Mouse (Mus musculus): ENCODE results near the gene Kcmf1. TPM values are rescaled to one million over a fixed set of nuclear protein-coding genes. Genes with fewer than 3 reads are reported as not detected.

The Kcmf1 gene
- polyA plus RNA-seq, 1 experiment = 254 TPM

DNA sequence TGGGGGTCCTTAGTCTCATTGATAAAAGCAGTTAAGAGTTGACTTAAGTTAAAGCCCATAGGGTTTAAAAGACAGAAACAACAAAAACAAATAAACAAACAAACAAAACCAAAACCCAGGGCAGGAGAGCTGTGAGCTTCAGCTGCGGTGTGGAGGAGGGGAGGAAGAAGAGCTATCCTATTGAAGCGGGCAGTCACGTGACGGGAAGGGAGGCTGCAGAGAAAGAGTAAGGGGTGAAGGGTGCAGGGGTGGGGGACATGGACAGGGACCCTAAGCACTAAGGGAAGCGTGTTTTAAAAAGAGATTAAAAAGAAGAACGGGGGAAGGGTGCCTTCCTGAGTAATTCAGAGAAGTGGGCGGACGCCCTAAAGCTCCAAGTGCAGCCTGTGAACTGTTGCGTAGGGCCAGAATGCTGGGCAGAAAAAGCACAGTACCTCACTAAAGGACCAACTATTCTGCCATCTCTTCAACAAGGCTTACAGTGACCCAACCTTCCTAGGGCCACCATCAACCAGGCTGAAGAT lies 18.8 kb upstream of the Kcmf1 start:
- Histone ChIP-seq H3K27me3 (ENCODE audit: control insufficient read depth, insufficient read depth, low read length) (no peaks in the 10 kb centered on the region), H3K36me3 (ENCODE audit: control insufficient read depth, insufficient read depth, low read length) (no peaks in the 10 kb centered on the region), H3K4me3 (ENCODE audit: low read depth, low read length) (no peak overlapping the region), H3K27ac (ENCODE audit: insufficient read depth, low read depth, low read length) (no peak overlapping the region), H3K4me1 (ENCODE audit: control insufficient read depth, insufficient read depth, insufficient read length, low read length) (no peaks in the 10 kb centered on the region)
- WGBS = 79% methylated on average over 9 of the region's 9 CpGs
- TF ChIP-seq POLR2A (IDR thresholded peaks at IDR 0.05; ENCODE audit: low read depth, low read length) = no peak
- TF ChIP-seq CTCF (IDR thresholded peaks at IDR 0.05; ENCODE audit: extremely low read depth, insufficient read length, insufficient replicate concordance, low read depth, low read length) = no peak

DNA sequence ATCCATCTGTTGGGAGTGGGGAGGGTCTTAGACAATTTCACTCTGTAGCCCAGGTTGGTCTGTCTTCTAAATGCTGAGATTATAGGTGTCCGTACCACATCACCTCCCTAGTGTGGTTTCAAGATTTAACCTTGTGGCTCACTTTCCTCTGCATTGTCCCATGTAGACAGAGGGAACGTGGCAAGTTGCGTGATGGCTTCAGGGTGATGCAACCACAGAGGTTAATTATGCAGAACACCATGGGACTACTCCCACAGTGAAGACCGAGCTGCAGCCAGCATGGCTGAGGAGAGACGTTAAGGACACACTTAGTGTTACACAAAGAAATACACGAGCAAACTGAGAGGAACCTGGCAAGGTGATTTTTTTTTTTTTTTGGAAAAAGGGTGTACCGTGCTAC lies 16.6 kb upstream of the Kcmf1 start:
- Histone ChIP-seq H3K4me3 (ENCODE audit: low read depth, low read length) (no peak overlapping the region), H3K27me3 (ENCODE audit: control insufficient read depth, insufficient read depth, low read length) (no peaks in the 10 kb centered on the region), H3K4me1 (ENCODE audit: control insufficient read depth, insufficient read depth, insufficient read length, low read length) (no peaks in the 10 kb centered on the region), H3K27ac (ENCODE audit: insufficient read depth, low read depth, low read length) (no peak overlapping the region), H3K36me3 (ENCODE audit: control insufficient read depth, insufficient read depth, low read length) (no peaks in the 10 kb centered on the region)
- TF ChIP-seq CTCF (IDR thresholded peaks at IDR 0.05; ENCODE audit: extremely low read depth, insufficient read length, insufficient replicate concordance, low read depth, low read length) (no peak), POLR2A (IDR thresholded peaks at IDR 0.05; ENCODE audit: low read depth, low read length) (no peak)
- WGBS = 84% methylated on average over 7 of the region's 7 CpGs

DNA sequence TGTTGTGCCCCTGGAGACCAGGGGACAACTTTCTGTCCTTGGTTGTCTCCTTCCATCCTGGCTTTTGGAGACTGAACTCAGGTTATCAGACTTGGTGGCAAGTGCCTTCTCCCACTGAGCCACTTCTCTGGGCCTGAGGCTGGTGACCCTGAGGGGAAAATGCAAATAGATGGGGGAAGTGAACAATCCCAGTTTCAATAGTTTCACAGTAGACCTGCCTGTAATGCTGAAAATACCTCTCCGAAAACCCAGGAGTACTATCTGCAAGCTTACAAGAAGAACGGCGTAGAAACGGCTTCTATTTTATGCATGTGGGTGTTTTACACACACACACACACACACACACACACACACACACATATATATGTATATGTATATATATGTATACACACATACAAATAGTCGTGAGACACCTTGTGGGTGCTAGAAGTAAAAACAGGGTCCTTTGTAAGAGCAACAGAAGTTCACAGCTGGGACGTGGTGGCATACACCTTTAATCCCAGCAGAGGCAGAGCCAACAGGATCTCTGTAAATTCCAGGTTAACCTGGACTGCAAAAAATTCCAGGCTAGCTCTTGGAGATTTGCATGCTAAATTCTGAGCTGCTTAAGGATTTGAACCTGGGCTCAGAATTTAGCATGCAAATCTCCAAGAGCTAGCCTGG lies 14.4 kb upstream of the Kcmf1 start:
- Histone ChIP-seq H3K4me3 (ENCODE audit: low read depth, low read length) (no peak overlapping the region), H3K27me3 (ENCODE audit: control insufficient read depth, insufficient read depth, low read length) (no peaks in the 10 kb centered on the region), H3K36me3 (ENCODE audit: control insufficient read depth, insufficient read depth, low read length) (no peaks in the 10 kb centered on the region), H3K4me1 (ENCODE audit: control insufficient read depth, insufficient read depth, insufficient read length, low read length) (no peaks in the 10 kb centered on the region), H3K27ac (ENCODE audit: insufficient read depth, low read depth, low read length) (no peak overlapping the region)
- TF ChIP-seq CTCF (IDR thresholded peaks at IDR 0.05; ENCODE audit: extremely low read depth, insufficient read length, insufficient replicate concordance, low read depth, low read length) (no peak), POLR2A (IDR thresholded peaks at IDR 0.05; ENCODE audit: low read depth, low read length) (no peak)
- 66% methylated on average over 6 of the region's 6 CpGs for WGBS

DNA sequence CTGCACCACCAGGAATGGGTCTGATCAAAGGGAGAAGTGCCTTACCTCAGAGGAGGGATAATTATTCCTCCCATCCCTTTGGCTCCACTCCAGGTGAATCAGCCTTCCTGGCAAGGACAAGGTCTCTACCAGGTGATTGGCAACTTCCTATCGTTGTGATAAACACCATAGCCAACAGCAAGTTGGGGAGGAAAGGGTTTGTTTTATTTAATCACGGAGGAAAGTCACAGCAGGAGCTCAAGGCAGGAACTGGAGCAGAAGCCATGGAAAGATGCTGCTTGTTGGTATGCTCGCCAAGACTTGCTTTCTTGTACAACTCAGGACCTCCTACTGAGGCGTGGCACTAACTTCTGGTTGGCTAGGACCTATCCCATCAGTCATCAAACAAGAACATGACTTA lies 11.5 kb upstream of the Kcmf1 start:
- Histone ChIP-seq H3K27me3 (ENCODE audit: control insufficient read depth, insufficient read depth, low read length) (no peaks in the 10 kb centered on the region), H3K36me3 (ENCODE audit: control insufficient read depth, insufficient read depth, low read length) (no peaks in the 10 kb centered on the region), H3K4me1 (ENCODE audit: control insufficient read depth, insufficient read depth, insufficient read length, low read length) (no peaks in the 10 kb centered on the region), H3K27ac (ENCODE audit: insufficient read depth, low read depth, low read length) (no peak overlapping the region), H3K4me3 (ENCODE audit: low read depth, low read length) (no peak overlapping the region)
- TF ChIP-seq CTCF (IDR thresholded peaks at IDR 0.05; ENCODE audit: extremely low read depth, insufficient read length, insufficient replicate concordance, low read depth, low read length) (no peak), POLR2A (IDR thresholded peaks at IDR 0.05; ENCODE audit: low read depth, low read length) (no peak)
- WGBS = 48% methylated on average over 4 of the region's 4 CpGs

DNA sequence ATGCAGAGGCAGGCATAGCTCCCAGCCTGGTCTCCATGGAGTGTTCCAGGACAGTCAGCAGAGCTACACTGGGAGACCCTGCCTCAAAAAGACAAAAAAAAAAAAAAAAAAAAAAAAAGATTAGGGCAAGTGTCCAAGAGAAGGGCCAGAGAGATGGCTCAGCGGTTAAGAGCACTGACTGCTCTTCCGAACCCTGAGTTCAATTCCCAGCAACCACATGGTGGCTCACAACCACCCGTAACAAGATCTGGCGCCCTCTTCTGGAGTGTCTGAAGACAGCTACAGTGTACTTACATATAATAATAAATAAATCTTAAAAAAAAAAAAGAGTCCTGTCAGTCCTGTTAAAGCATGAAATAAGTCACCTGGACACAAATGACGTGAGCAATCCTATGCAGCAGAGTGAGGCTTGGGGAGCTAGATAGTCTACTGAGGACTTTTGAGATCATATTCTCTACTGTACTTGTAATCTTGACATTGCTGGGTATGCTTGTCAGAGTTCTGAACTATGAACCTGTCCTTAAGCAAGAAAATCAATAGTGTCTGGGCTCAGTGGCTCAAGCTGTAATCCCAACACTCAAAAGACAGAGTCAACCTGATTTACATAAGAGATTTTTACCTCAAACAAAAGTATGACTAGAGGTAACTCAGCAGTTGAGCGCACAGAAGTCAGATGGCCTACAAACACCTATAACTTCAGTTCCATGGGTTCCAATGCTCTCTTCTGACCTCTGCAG lies 2.6 kb upstream of the Kcmf1 start:
- H3K4me1 ChIP-seq (ENCODE audit: control insufficient read depth, insufficient read depth, insufficient read length, low read length) = no peaks in the 10 kb centered on the region; the same call in 1 of the 2 replicates
- H3K4me3 ChIP-seq (ENCODE audit: low read depth, low read length) = no peak overlapping the region
- H3K36me3 ChIP-seq (ENCODE audit: control insufficient read depth, insufficient read depth, low read length) = no peaks in the 10 kb centered on the region
- whole genome bisulfite sequencing = 78% methylated on average over 6 of the region's 6 CpGs
- H3K27me3 ChIP-seq (ENCODE audit: control insufficient read depth, insufficient read depth, low read length) = no peaks in the 10 kb centered on the region
- H3K27ac ChIP-seq (ENCODE audit: insufficient read depth, low read depth, low read length) = no peak overlapping the region
- no peak for TF ChIP-seq POLR2A (IDR thresholded peaks at IDR 0.05; ENCODE audit: low read depth, low read length)
- no peak for TF ChIP-seq CTCF (IDR thresholded peaks at IDR 0.05; ENCODE audit: extremely low read depth, insufficient read length, insufficient replicate concordance, low read depth, low read length)

DNA sequence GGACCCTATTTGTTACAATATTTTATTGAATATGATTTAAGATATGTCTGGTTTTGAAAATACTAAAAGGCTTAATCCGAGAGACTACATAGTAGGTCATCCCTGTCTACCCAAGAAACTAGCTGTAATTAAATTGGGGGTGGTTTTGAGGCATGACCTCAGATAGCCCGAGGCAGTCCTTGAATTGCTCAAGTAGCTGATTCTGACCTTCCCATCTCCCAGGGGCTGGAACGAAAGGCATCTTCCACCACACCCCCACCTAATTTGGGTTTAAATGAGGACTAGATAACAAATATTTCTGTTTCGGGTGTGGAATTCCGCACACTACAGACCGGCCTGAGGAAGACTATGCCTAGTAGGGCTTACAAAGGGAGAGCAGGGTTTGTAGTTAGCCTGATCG lies 1.2 kb upstream of the Kcmf1 start:
- H3K4me3 ChIP-seq (ENCODE audit: low read depth, low read length) = no peak overlapping the region
- H3K4me1 ChIP-seq (ENCODE audit: control insufficient read depth, insufficient read depth, insufficient read length, low read length) = peaks cover 3% of the 10 kb centered on the region; the same call in 1 of the 2 replicates
- no peaks in the 10 kb centered on the region for H3K27me3 ChIP-seq (ENCODE audit: control insufficient read depth, insufficient read depth, low read length)
- H3K36me3 ChIP-seq (ENCODE audit: control insufficient read depth, insufficient read depth, low read length) = no peaks in the 10 kb centered on the region
- 43% methylated on average over 7 of the region's 7 CpGs for WGBS
- no peak overlapping the region for H3K27ac ChIP-seq (ENCODE audit: insufficient read depth, low read depth, low read length)
- TF ChIP-seq CTCF (IDR thresholded peaks at IDR 0.05; ENCODE audit: extremely low read depth, insufficient read length, insufficient replicate concordance, low read depth, low read length) (no peak), POLR2A (IDR thresholded peaks at IDR 0.05; ENCODE audit: low read depth, low read length) (no peak)

DNA sequence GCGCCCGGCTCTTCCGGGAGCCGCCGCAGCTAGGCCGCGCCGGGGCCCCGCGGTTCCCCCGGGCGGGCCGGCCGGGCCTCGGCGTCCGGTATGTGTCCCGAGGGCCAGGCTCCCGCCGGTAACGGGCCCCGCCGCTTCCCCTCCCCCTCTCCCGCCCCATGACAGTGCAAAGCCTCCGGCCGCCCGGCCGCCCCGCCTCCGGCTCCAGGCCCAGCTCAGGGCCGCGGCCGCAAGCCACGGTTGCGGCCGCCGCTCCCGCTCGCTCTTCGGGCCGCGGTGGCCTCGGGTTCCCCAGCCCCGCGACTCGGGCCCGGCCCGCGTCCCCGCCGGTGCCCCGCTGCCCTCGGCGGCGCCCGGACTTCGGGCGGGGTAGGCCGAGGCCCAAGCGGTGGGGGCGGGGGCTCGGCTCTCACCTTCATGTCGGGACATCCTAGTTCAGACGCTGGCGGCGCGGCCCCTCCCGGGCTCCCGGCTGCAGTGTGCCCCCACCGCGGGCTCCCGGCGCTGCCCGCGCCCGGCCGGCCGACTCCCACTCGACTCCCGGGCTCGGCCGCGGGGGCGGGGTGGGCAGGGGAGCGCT lies 488 bp downstream of the Kcmf1 start:
- Histone ChIP-seq H3K27me3 (ENCODE audit: control insufficient read depth, insufficient read depth, low read length) (no peaks in the 10 kb centered on the region), H3K27ac (ENCODE audit: insufficient read depth, low read depth, low read length) (peak overlapping the region; percentile 93), H3K36me3 (ENCODE audit: control insufficient read depth, insufficient read depth, low read length) (peaks cover 1% of the 10 kb centered on the region; the same call in 1 of the 2 replicates), H3K4me1 (ENCODE audit: control insufficient read depth, insufficient read depth, insufficient read length, low read length) (peaks cover 6% of the 10 kb centered on the region; the same call in 1 of the 2 replicates), H3K4me3 (ENCODE audit: low read depth, low read length) (peak overlapping the region; percentile 99)
- WGBS = 1% methylated on average over 62 of the region's 85 CpGs
- no peak for TF ChIP-seq POLR2A (IDR thresholded peaks at IDR 0.05; ENCODE audit: low read depth, low read length)
- no peak for TF ChIP-seq CTCF (IDR thresholded peaks at IDR 0.05; ENCODE audit: extremely low read depth, insufficient read length, insufficient replicate concordance, low read depth, low read length)
